ENCODE assay signal across 20 mouse cellular contexts in the genomic region with DNA sequence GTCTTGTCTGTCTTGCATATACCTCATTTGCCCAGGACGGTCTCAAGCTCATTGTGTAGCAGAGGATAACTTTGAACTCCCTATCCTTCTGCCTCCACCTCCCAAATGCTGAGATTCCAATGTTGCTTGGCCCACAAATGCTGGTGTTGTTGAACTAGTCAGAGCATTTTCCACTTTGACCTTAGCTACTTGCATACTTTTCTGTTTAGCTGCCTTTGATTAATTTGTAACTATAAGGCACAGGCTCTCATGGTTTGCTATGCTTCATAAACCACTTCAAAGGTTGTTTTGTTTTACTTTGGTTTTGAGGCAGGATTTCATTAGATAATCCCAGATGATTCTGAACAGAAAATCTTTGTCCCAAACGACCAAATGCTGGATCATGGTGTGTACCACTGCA. TPM values are rescaled to one million over a fixed set of nuclear protein-coding genes. Genes with fewer than 3 reads are reported as not detected.
DNase-seq lines count a peak whose midpoint lies in the region; ATAC-seq and TF ChIP-seq lines count a peak whose summit lies in the region.
"Had no signal": no experiment of that assay in that cellular context is flagged by ENCODE, and none has a peak within 500 bp of the region (broad histone marks: within the 10 kb centered on the region; RNA-seq: fewer than 3 reads in every experiment).

No protein-coding gene starts in this region.

- no peaks in the 10 kb centered on the region for H3K27me3 ChIP-seq in Patski
- no peaks in the 10 kb centered on the region for H3K27me3 ChIP-seq in kidney, embryonic 16.5 days (ENCODE audit: insufficient read depth, low read length)
- H3K27me3 ChIP-seq in liver, postnatal 0 days (ENCODE audit: insufficient read depth, low read length) = no peaks in the 10 kb centered on the region
- no peaks in the 10 kb centered on the region for H3K27me3 ChIP-seq in heart, embryonic 12.5 days (replicated peaks)
- H3K27me3 ChIP-seq: hindbrain, embryonic 12.5 days; limb, embryonic 15.5 days; midbrain, embryonic 15.5 days had no signal

- peak; percentile 66 for ATAC-seq in Patski
- 0 out of 2 replicates have a peak, but pooled peaks have one; percentile 4 for ATAC-seq in kidney, embryonic 16.5 days (ENCODE audit: low FRiP score, low TSS enrichment)
- no peak for ATAC-seq in liver, postnatal 0 days
- ATAC-seq in heart, embryonic 12.5 days (ENCODE audit: insufficient number of reproducible peaks, low FRiP score) = no peak
- ATAC-seq: midbrain, embryonic 15.5 days had no signal

- POLR2A ChIA-PET in Patski (lab: Charles Lee) = interaction anchor here (1.4 to 2.6 kb wide), 2 partner anchors 10 to 319 kb away, joined by 4 to 8 read pairs; no protein-coding TSS in a partner anchor

- no peaks in the 10 kb centered on the region for H3K36me3 ChIP-seq in kidney, embryonic 16.5 days (ENCODE audit: insufficient read depth, low read length)
- H3K36me3 ChIP-seq in liver, postnatal 0 days (replicated peaks; ENCODE audit: insufficient read depth, low read length) = no peaks in the 10 kb centered on the region
- H3K36me3 ChIP-seq in heart, embryonic 12.5 days = no peaks in the 10 kb centered on the region
- H3K36me3 ChIP-seq: hindbrain, embryonic 12.5 days; limb, embryonic 15.5 days; midbrain, embryonic 15.5 days had no signal

- WGBS in kidney, embryonic 16.5 days = 61% methylated on average over 2 of the region's 2 CpGs
- 53% methylated on average over 2 of the region's 2 CpGs for WGBS in liver, postnatal 0 days (ENCODE audit: insufficient replicate concordance)
- 77% methylated on average over 2 of the region's 2 CpGs for WGBS in heart, embryonic 12.5 days

- peak; percentile 38 for DNase-seq in kidney, adult 18-20 months
- DNase-seq in kidney, postnatal 10 days = no peak
- DNase-seq in Patski (ENCODE audit: low read depth, low spot score) = peak; percentile 81
- DNase-seq in liver, postnatal 0 days = no peak
- DNase-seq in cerebellum, adult 11 months = no peak
- DNase-seq: adrenal gland, adult 2 months; cerebellum, adult 8-10 months; gastrocnemius, postnatal 25 days; heart, postnatal 10 days; lung, postnatal 10 days; right cerebral cortex, postnatal 14 days; spleen, adult 18-20 months; thymus, postnatal 25 days had no signal

- in situ Hi-C loops in Patski (cut with MboI; ENCODE audit: low pct_unique_long_range_greater_than_20kb) = no loop called here

- no peak overlapping the region for H3K4me3 ChIP-seq in kidney, embryonic 16.5 days (ENCODE audit: low read length)
- H3K4me3 ChIP-seq in liver, postnatal 0 days (ENCODE audit: low read depth, low read length) = no peak overlapping the region
- no peak overlapping the region for H3K4me3 ChIP-seq in heart, embryonic 12.5 days
- H3K4me3 ChIP-seq: embryonic facial prominence, embryonic 10.5 days; hindbrain, embryonic 12.5 days; limb, embryonic 15.5 days; midbrain, embryonic 15.5 days; myocyte had no signal

- no peak overlapping the region for H3K9ac ChIP-seq in kidney, embryonic 16.5 days (replicated peaks; ENCODE audit: low read length)
- H3K9ac ChIP-seq in liver, postnatal 0 days (replicated peaks) = no peak overlapping the region
- H3K9ac ChIP-seq in heart, embryonic 12.5 days = no peak overlapping the region
- H3K9ac ChIP-seq: hindbrain, embryonic 12.5 days; limb, embryonic 15.5 days; midbrain, embryonic 15.5 days had no signal

- TF ChIP-seq EP300 in liver, postnatal 0 days (IDR thresholded peaks at IDR 0.05; ENCODE audit: low read depth) = no peak

- CTCF ChIA-PET in Patski (lab: Charles Lee) = interaction anchor here (0.6 to 4.7 kb wide), 7 partner anchors 8 to 384 kb away, joined by 3 to 18 read pairs (median 5); a partner anchor contains a TSS

- H3K4me1 ChIP-seq in kidney, embryonic 16.5 days (ENCODE audit: insufficient read depth, low read length) = peaks cover 33% of the 10 kb centered on the region
- peaks cover 56% of the 10 kb centered on the region for H3K4me1 ChIP-seq in liver, postnatal 0 days (ENCODE audit: insufficient read depth)
- H3K4me1 ChIP-seq in heart, embryonic 12.5 days (replicated peaks) = peaks cover 57% of the 10 kb centered on the region

- H3K4me2 ChIP-seq in kidney, embryonic 16.5 days (replicated peaks; ENCODE audit: low read depth, low read length) = 0 out of 2 replicates have a peak overlapping the region, but pooled peaks have one; percentile 14
- H3K4me2 ChIP-seq in liver, postnatal 0 days (ENCODE audit: low read depth, low read length) = peak overlapping the region; percentile 0; the same call in 1 of the 2 replicates
- no peak overlapping the region for H3K4me2 ChIP-seq in heart, embryonic 12.5 days
- H3K4me2 ChIP-seq: hindbrain, embryonic 12.5 days; limb, embryonic 15.5 days; midbrain, embryonic 15.5 days had no signal

- peak overlapping the region; percentile 80 for H3K27ac ChIP-seq in kidney, embryonic 16.5 days (ENCODE audit: low read length)
- peak overlapping the region; percentile 52 for H3K27ac ChIP-seq in liver, postnatal 0 days (ENCODE audit: low read depth)
- H3K27ac ChIP-seq in heart, embryonic 12.5 days (ENCODE audit: poor library complexity, severe bottlenecking) = no peak overlapping the region
- H3K27ac ChIP-seq: embryonic facial prominence, embryonic 10.5 days; hindbrain, embryonic 12.5 days; limb, embryonic 15.5 days; midbrain, embryonic 15.5 days had no signal

- H3K9me3 ChIP-seq in kidney, embryonic 16.5 days (ENCODE audit: low read length) = no peaks in the 10 kb centered on the region
- no peaks in the 10 kb centered on the region for H3K9me3 ChIP-seq in liver, postnatal 0 days (ENCODE audit: low read length)
- H3K9me3 ChIP-seq in heart, embryonic 12.5 days (replicated peaks) = no peaks in the 10 kb centered on the region
- H3K9me3 ChIP-seq: embryonic facial prominence, embryonic 10.5 days; hindbrain, embryonic 12.5 days; limb, embryonic 15.5 days; midbrain, embryonic 15.5 days had no signal

- no peak for TF ChIP-seq CTCF in Patski (IDR thresholded peaks at IDR 0.05)
- no peak for TF ChIP-seq CTCF in liver, postnatal 0 days (IDR thresholded peaks at IDR 0.05; ENCODE audit: low read depth)

RNA-seq across cellular contexts. Expression of a gene that starts 8.6 kb away (rescaled TPM):
- 63.4 TPM for polyA plus RNA-seq in Patski (2021)
- 50.3 and 54.5 TPM in 2 replicates for polyA plus RNA-seq in kidney, embryonic 16.5 days (2015; fragmentation: Nextera tagmentation; extraction: Ambion mirVana)
- polyA plus RNA-seq in liver, postnatal 0 days (2015; fragmentation: Nextera tagmentation; extraction: Ambion mirVana) = 11.4 and 11.6 TPM in 2 replicates
- 37.4 and 38.8 TPM in 2 replicates for polyA plus RNA-seq in heart, embryonic 12.5 days (2016; fragmentation: Nextera tagmentation; extraction: Ambion mirVana)

RNA-seq across cellular contexts. Expression of a gene that starts 57.5 kb away (rescaled TPM):
- 90.3 TPM for polyA plus RNA-seq in Patski (2021)
- polyA plus RNA-seq in kidney, embryonic 16.5 days (2015; fragmentation: Nextera tagmentation; extraction: Ambion mirVana) = 45.7 and 46.2 TPM in 2 replicates
- 11.1 and 13.6 TPM in 2 replicates for polyA plus RNA-seq in liver, postnatal 0 days (2015; fragmentation: Nextera tagmentation; extraction: Ambion mirVana)
- polyA plus RNA-seq in heart, embryonic 12.5 days (2016; fragmentation: Nextera tagmentation; extraction: Ambion mirVana) = 37.7 and 38.1 TPM in 2 replicates

Comparison
In these comparisons a context has a peak if more than half of its experiments do, and no peak if none do; other contexts are left out.
1. DNase-seq: peak in kidney, adult 18-20 months (single experiment) and Patski (single experiment); none in kidney, postnatal 10 days (single experiment), liver, postnatal 0 days (single experiment) and cerebellum, adult 11 months (single experiment).
2. ATAC-seq: peak in Patski (single experiment) and kidney, embryonic 16.5 days (single experiment); none in liver, postnatal 0 days (single experiment) and heart, embryonic 12.5 days (single experiment).